Mouse (Mus musculus): ENCODE data around the gene Gba2.
"Not testable (repeated sequence)": the region's sequence is repeated elsewhere in the genome, so short reads cannot be mapped to it uniquely, and the experiment has no call there.

Gene Gba2

GRCm38 (mm10) chr4:43551854-43552253 is 26.8 kb downstream of the Gba2 start:
- DNase-seq, result not testable (repeated sequence)

- peak; percentile 90 for DNase-seq
Measured at GRCm38 (mm10) chr4:43549055-43549454, 29.6 kb downstream of the Gba2 start.

- DNase-seq, result peak; percentile 89
Measured at GRCm38 (mm10) chr4:43547160-43547559, 31.5 kb downstream of the Gba2 start.

- DNase-seq, result peak; percentile 92
Measured at GRCm38 (mm10) chr4:43546375-43547047, 32.2 kb downstream of the Gba2 start.

- DNase-seq, result no peak
Measured at GRCm38 (mm10) chr4:43542044-43542443, 36.6 kb downstream of the Gba2 start.

GRCm38 (mm10) chr4:43536031-43536430 is 42.6 kb downstream of the Gba2 start:
- no peak for DNase-seq

- DNase-seq, result no peak
Measured at GRCm38 (mm10) chr4:43535628-43536027, 43.0 kb downstream of the Gba2 start.

- no peak for DNase-seq
Measured at GRCm38 (mm10) chr4:43533270-43533669, 45.4 kb downstream of the Gba2 start.

GRCm38 (mm10) chr4:43530581-43530980 is 48.1 kb downstream of the Gba2 start:
- no peak for DNase-seq

- no peak for DNase-seq
Measured at GRCm38 (mm10) chr4:43530081-43530501, 48.6 kb downstream of the Gba2 start.

GRCm38 (mm10) chr4:43528487-43528886 is 50.2 kb downstream of the Gba2 start:
- no peak for DNase-seq

- no peak for DNase-seq
Measured at GRCm38 (mm10) chr4:43527880-43528279, 50.8 kb downstream of the Gba2 start.

GRCm38 (mm10) chr4:43519956-43520355 is 58.7 kb downstream of the Gba2 start:
- peak; percentile 98 for DNase-seq

GRCm38 (mm10) chr4:43519551-43519950 is 59.1 kb downstream of the Gba2 start:
- DNase-seq, result no peak

Measured in heart, adult 11 months (tissue).